Mouse (Mus musculus) erythroblast, embryonic 14.5 days (primary cell): Measurements from ENCODE around the gene Cep70. TPM values are rescaled to one million over a fixed set of nuclear protein-coding genes. Genes with fewer than 3 reads are reported as not detected.

ENCODE experiments used
- H3K27me3 ChIP-seq: 2 replicates; pipeline ENCODE4 v1.6.1; 2012; ENCODE audit warnings: inconsistent platforms; ENCODE audit not compliant: control insufficient read depth
- H3K36me3 ChIP-seq: 2 replicates; pipeline ENCODE4 v1.6.1; 2012; ENCODE audit warnings: mild to moderate bottlenecking, inconsistent platforms; ENCODE audit not compliant: control insufficient read depth
- H3K4me1 ChIP-seq: 2 replicates; pipeline ENCODE4 v1.6.1; 2012; ENCODE audit warnings: inconsistent platforms; ENCODE audit not compliant: control insufficient read depth
- H3K4me3 ChIP-seq: replicated peaks from 2 replicates; pipeline ENCODE3; 2012; ENCODE audit warnings: moderate library complexity, mild to moderate bottlenecking, inconsistent platforms
- H3K9me3 ChIP-seq: 2 replicates; pipeline ENCODE4 v1.6.1; 2012; ENCODE audit warnings: low read length, inconsistent platforms, mixed read lengths; ENCODE audit not compliant: control insufficient read depth
- GATA1 ChIP-seq: IDR thresholded peaks from 2 replicates; pipeline ENCODE4 v1.6.1; 2012; ENCODE audit warnings: low read length, inconsistent platforms, mixed read lengths
- TAL1 ChIP-seq: IDR thresholded peaks from 3 replicates; pipeline ENCODE4 v1.6.1; 2012; ENCODE audit warnings: low read length, inconsistent platforms, mixed read lengths
- polyA plus RNA-seq: library from polyadenylated mRNA; stranded (reverse); fragments of >175 nt; gene quantifications from 2 replicates; pipeline ENCODE4 v1.2.3, GENCODE M21; 2012

The Cep70 gene
- polyA plus RNA-seq: 0.19 and 0.29 TPM in 2 replicates

GRCm38 (mm10) chr9:99243190-99243894 lies at the start of gene Cep70:
Gene Cep70 (plus strand): TSS chr9:99243367.
- H3K4me1 ChIP-seq: peaks cover 71% of the 10 kb centered on the region
- no peaks in the 10 kb centered on the region for H3K27me3 ChIP-seq

GRCm38 (mm10) chr9:99212643-99213042 lies 30.5 kb upstream of the Cep70 start:
- Histone ChIP-seq H3K9me3 (no peaks in the 10 kb centered on the region), H3K4me1 (no peaks in the 10 kb centered on the region), H3K4me3 (no peak overlapping the region), H3K27me3 (no peaks in the 10 kb centered on the region), H3K36me3 (no peaks in the 10 kb centered on the region)
- TF ChIP-seq GATA1 (no peak), TAL1 (no peak)

More at GRCm38 (mm10) chr9:99243190-99243894, at the start of gene Cep70:
- no peak for TF ChIP-seq GATA1
- peaks cover 38% of the 10 kb centered on the region for H3K36me3 ChIP-seq
- H3K9me3 ChIP-seq: no peaks in the 10 kb centered on the region
- H3K4me3 ChIP-seq: peak within 1 kb of the TSS; percentile 85

DNA sequence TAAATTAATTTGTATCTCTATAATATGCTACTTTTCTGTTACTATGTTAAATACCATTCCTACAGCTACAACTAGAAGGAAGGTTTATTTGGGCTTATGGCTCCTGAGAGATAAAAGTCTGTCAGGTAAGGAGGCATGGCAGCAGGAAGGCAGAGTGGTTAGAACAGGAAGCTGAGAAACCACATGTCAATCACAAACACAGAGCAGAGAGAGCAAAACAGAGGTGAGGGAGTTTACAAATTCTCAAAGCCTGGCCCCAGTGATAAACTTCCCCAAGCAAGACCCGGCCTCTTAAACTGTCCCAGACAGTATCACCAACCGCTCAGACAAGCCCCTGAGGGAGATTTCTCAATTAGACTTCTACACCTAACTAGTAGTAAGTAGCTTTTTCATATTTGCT lies 27.0 kb upstream of the Cep70 start:
- H3K27me3 ChIP-seq: no peaks in the 10 kb centered on the region
- no peaks in the 10 kb centered on the region for H3K36me3 ChIP-seq
- H3K9me3 ChIP-seq: no peaks in the 10 kb centered on the region
- no peak for TF ChIP-seq GATA1
- TF ChIP-seq TAL1: no peak
- H3K4me3 ChIP-seq: no peak overlapping the region
- H3K4me1 ChIP-seq: no peaks in the 10 kb centered on the region

GRCm38 (mm10) chr9:99217999-99218719 lies 25.0 kb upstream of the Cep70 start:
- Histone ChIP-seq H3K4me3 (no peak overlapping the region), H3K9me3 (no peaks in the 10 kb centered on the region), H3K27me3 (no peaks in the 10 kb centered on the region), H3K36me3 (no peaks in the 10 kb centered on the region), H3K4me1 (no peaks in the 10 kb centered on the region; the same call in 1 of the 2 replicates)
- TF ChIP-seq GATA1 (no peak), TAL1 (no peak)

DNA sequence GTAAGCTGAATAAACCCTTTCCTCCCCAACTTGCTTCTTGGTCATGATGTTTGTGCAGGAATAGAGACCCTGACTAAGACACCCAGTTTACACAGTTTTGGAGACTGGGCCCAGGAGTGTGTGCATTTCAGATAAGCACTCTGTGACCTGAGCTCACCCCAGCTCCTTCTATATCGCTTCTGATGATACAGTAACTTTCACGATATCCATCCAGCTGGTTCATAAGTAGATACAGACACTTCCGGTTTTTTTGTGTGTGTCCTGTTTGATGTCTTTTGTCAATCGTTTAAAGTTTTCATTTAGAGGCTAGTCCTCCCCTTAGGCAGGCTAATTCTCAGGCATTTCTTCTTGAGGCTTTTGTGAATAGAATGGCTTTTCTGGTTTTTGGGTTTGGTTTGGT lies 21.5 kb upstream of the Cep70 start:
- Histone ChIP-seq H3K9me3 (no peaks in the 10 kb centered on the region), H3K27me3 (no peaks in the 10 kb centered on the region), H3K36me3 (no peaks in the 10 kb centered on the region), H3K4me1 (no peaks in the 10 kb centered on the region; the same call in 1 of the 2 replicates), H3K4me3 (no peak overlapping the region)
- TF ChIP-seq GATA1 (no peak), TAL1 (no peak)

DNA sequence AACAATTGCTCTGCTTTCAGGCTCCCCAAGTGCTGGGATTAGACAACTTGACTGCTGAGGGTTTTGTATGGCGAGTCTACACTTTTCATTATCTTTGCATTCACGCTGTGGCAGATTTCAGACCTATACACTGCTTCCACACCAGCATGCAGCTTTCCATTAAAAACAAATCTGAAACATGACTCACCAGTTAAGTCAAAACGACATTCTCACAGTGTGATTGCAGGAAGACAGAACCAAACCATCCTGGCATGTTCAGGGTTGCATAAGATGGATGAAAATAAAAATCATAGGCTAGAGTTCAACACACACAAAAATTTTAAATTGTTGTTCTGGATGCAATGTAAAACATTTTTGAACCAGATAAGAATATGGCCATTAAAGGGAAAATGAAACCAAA lies 18.6 kb upstream of the Cep70 start:
- Histone ChIP-seq H3K27me3 (no peaks in the 10 kb centered on the region), H3K4me1 (peaks cover 2% of the 10 kb centered on the region), H3K9me3 (no peaks in the 10 kb centered on the region), H3K4me3 (no peak overlapping the region), H3K36me3 (no peaks in the 10 kb centered on the region)
- TF ChIP-seq TAL1 (no peak), GATA1 (no peak)

DNA sequence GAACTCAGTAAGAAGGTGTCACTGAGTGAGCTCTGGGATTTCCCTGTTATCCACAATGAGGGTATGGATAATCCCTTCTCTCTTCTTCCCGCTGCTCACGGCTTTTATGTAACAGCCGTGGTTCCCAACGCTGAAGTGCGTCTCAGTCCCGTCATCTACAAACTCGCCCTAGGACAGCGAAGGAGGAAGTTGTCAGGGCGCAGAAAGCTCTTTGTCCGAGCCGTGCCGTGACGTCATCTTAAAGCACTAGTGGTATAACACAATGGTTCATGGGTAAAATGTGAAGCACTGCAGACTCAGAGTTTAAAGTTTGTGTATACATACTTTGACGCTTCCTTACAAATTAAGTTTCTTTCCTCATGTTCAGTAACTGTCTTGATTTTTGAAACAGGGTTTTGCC lies 13.7 kb upstream of the Cep70 start:
- H3K36me3 ChIP-seq: no peaks in the 10 kb centered on the region
- H3K4me3 ChIP-seq: no peak overlapping the region
- TF ChIP-seq TAL1: no peak
- TF ChIP-seq GATA1: no peak

GRCm38 (mm10) chr9:99237139-99237538 lies 6.0 kb upstream of the Cep70 start, which contains the start of gene Faiml:
Gene Faiml (minus strand): TSS chr9:99237239.
- TF ChIP-seq GATA1 (no peak), TAL1 (no peak)

More for the DNA sequence above, 13.7 kb upstream of the Cep70 start:
- Histone ChIP-seq H3K27me3 (no peaks in the 10 kb centered on the region), H3K9me3 (no peaks in the 10 kb centered on the region), H3K4me1 (peaks cover 2% of the 10 kb centered on the region; the same call in 1 of the 2 replicates)

GRCm38 (mm10) chr9:99238276-99238675 lies 4.9 kb upstream of the Cep70 start:
- H3K4me1 ChIP-seq: peaks cover 28% of the 10 kb centered on the region
- H3K9me3 ChIP-seq: no peaks in the 10 kb centered on the region
- H3K4me3 ChIP-seq: no peak overlapping the region
- TF ChIP-seq TAL1: no peak
- TF ChIP-seq GATA1: no peak
- H3K36me3 ChIP-seq: no peaks in the 10 kb centered on the region
- no peaks in the 10 kb centered on the region for H3K27me3 ChIP-seq

More at GRCm38 (mm10) chr9:99237139-99237538, 6.0 kb upstream of the Cep70 start, which contains the start of gene Faiml:
- no peaks in the 10 kb centered on the region for H3K27me3 ChIP-seq
- H3K36me3 ChIP-seq: no peaks in the 10 kb centered on the region
- peaks cover 19% of the 10 kb centered on the region for H3K4me1 ChIP-seq
- H3K4me3 ChIP-seq: no peak within 1 kb of the TSS
- H3K9me3 ChIP-seq: no peaks in the 10 kb centered on the region
